ENCODE assay signal across 9 mouse cellular contexts in genomic region chr5:121710402-121710801, GRCm38 (mm10). TPM values are rescaled to one million over a fixed set of nuclear protein-coding genes. Genes with fewer than 3 reads are reported as not detected.
DNase-seq lines count a peak whose midpoint lies in the region; ATAC-seq and TF ChIP-seq lines count a peak whose summit lies in the region.
"Had no signal": no experiment of that assay in that cellular context is flagged by ENCODE, and none has a peak within 500 bp of the region (broad histone marks: within the 10 kb centered on the region; RNA-seq: fewer than 3 reads in every experiment).

No protein-coding gene starts in this region.

- H3K36me3 ChIP-seq in testis, adult 2 months (ENCODE audit: control insufficient read depth, insufficient read depth, low read length) = no peaks in the 10 kb centered on the region
- H3K36me3 ChIP-seq in liver, embryonic 12.5 days = no peaks in the 10 kb centered on the region

- no peak for DNase-seq in gastrocnemius, adult 2 months
- DNase-seq in gastrocnemius, postnatal 25 days = no peak
- no peak for DNase-seq in testis, postnatal 10 days (ENCODE audit: low spot score)
- DNase-seq in spleen, postnatal 4 days (ENCODE audit: low spot score in 2 of 2) = no peak
- no peak for DNase-seq in cerebellum, adult 9-11 months
- DNase-seq in thymus, adult 18-20 months = no peak
- DNase-seq: kidney, postnatal 4 days had no signal

- H3K27me3 ChIP-seq in testis, adult 2 months (ENCODE audit: control insufficient read depth, insufficient read depth, low read length) = no peaks in the 10 kb centered on the region
- H3K27me3 ChIP-seq in liver, embryonic 12.5 days (replicated peaks) = no peaks in the 10 kb centered on the region

- WGBS in liver, embryonic 12.5 days (ENCODE audit: insufficient replicate concordance) = 51% methylated on average over 2 of the region's 2 CpGs

- no peak for TF ChIP-seq POLR2A in testis, adult 2 months (IDR thresholded peaks at IDR 0.05; ENCODE audit: control insufficient read depth, low read depth, low read length)

- H3K4me2 ChIP-seq in liver, embryonic 12.5 days = peak overlapping the region; percentile 92

- no peak for ATAC-seq in liver, embryonic 12.5 days

- TF ChIP-seq CTCF in gastrocnemius, adult 2 months (IDR thresholded peaks at IDR 0.05) = no peak
- TF ChIP-seq CTCF in testis, adult 2 months (IDR thresholded peaks at IDR 0.05; ENCODE audit: control insufficient read depth, insufficient read depth, insufficient replicate concordance, low read depth, low read length) = no peak

- no peaks in the 10 kb centered on the region for H3K9me3 ChIP-seq in liver, embryonic 12.5 days (replicated peaks)

- intact Hi-C loops in gastrocnemius, adult 2 months (cut with DNase I) = loop anchor here (5.0 kb wide), 3 partner anchors 47 to 127 kb away; partner anchors contain the start of gene Sh2b3

- H3K9ac ChIP-seq in liver, embryonic 12.5 days = peak overlapping the region; percentile 94; the same call in 1 of the 2 replicates

- H3K4me3 ChIP-seq in gastrocnemius, adult 2 months = peak overlapping the region; percentile 96
- H3K4me3 ChIP-seq in testis, adult 2 months (ENCODE audit: control insufficient read depth, low read depth, low read length) = peak overlapping the region; percentile 67
- H3K4me3 ChIP-seq in liver, embryonic 12.5 days = peak overlapping the region; percentile 91

- H3K4me1 ChIP-seq in testis, adult 2 months (ENCODE audit: control insufficient read depth, insufficient read depth, low read length) = peaks cover 4% of the 10 kb centered on the region
- H3K4me1 ChIP-seq in liver, embryonic 12.5 days = peaks cover 38% of the 10 kb centered on the region

- peak overlapping the region; percentile 100 for H3K27ac ChIP-seq in gastrocnemius, adult 2 months
- H3K27ac ChIP-seq in testis, adult 2 months (ENCODE audit: control insufficient read depth, insufficient read depth, low read depth, low read length) = no peak overlapping the region
- peak overlapping the region; percentile 49; the same call in 1 of the 2 replicates for H3K27ac ChIP-seq in liver, embryonic 12.5 days

RNA-seq across cellular contexts. Expression of gene Atxn2, which starts 0.7 kb away (rescaled TPM):
- total RNA-seq in gastrocnemius, adult 2 months (2021) = 100 to 1,000 TPM in 1 of 2 experiments, 10 to 100 TPM in 1; 94.6 to 117 TPM
- 10 to 100 TPM; 94.1 to 97.6 TPM for total RNA-seq in gastrocnemius, postnatal 25 days (2021)
- 150 and 166 TPM in 2 replicates for polyA plus RNA-seq in testis, adult 2 months (2012; rRNA removed)
- polyA plus RNA-seq in liver, embryonic 12.5 days (2016; fragmentation: Nextera tagmentation; extraction: Ambion mirVana) = 40.5 and 40.8 TPM in 2 replicates

RNA-seq across cellular contexts. Expression of gene Brap, which starts 50.0 kb away (rescaled TPM):
- 10 to 100 TPM; 31.5 to 35.5 TPM for total RNA-seq in gastrocnemius, adult 2 months (2021)
- total RNA-seq in gastrocnemius, postnatal 25 days (2021) = 10 to 100 TPM; 27.3 to 30.2 TPM
- 116 and 128 TPM in 2 replicates for polyA plus RNA-seq in testis, adult 2 months (2012; rRNA removed)
- polyA plus RNA-seq in liver, embryonic 12.5 days (2016; fragmentation: Nextera tagmentation; extraction: Ambion mirVana) = 35.1 and 36.6 TPM in 2 replicates

RNA-seq across cellular contexts. Expression of gene Acad10, which starts 50.1 kb away (rescaled TPM):
- 10 to 100 TPM in 1 of 2 experiments, 1 to 10 TPM in 1; 9.1 to 14.9 TPM for total RNA-seq in gastrocnemius, adult 2 months (2021)
- total RNA-seq in gastrocnemius, postnatal 25 days (2021) = 1 to 10 TPM; 7.3 to 9.3 TPM
- polyA plus RNA-seq in testis, adult 2 months (2012; rRNA removed) = 5.7 and 5.9 TPM in 2 replicates
- polyA plus RNA-seq in liver, embryonic 12.5 days (2016; fragmentation: Nextera tagmentation; extraction: Ambion mirVana) = 2.5 and 2.6 TPM in 2 replicates
